Mouse (Mus musculus): Measurements from ENCODE around the gene Cr2. TPM values are rescaled to one million over a fixed set of nuclear protein-coding genes. Genes with fewer than 3 reads are reported as not detected.
"Not testable (repeated sequence)": the region's sequence is repeated elsewhere in the genome, so short reads cannot be mapped to it uniquely, and the experiment has no call there.

Cr2 gene
- 0.15 and 0.38 TPM in 2 replicates for polyA plus RNA-seq (2014; fragmentation: Nextera tagmentation; extraction: Ambion mirVana)

- Histone ChIP-seq H3K36me3 (ENCODE audit: control insufficient read depth, insufficient read depth, low read length) (no peaks in the 10 kb centered on the region), H3K9ac (ENCODE audit: low read length) (peak within 1 kb of the TSS; percentile 57; the same call in 1 of the 2 replicates), H3K27ac (replicated peaks in 1 of 2; ENCODE audit: control insufficient read depth in 1 of 2, insufficient read depth in 1 of 2, low read depth in 2 of 2, low read length in 2 of 2) (no peak within 1 kb of the TSS), H3K4me3 (ENCODE audit: control insufficient read depth in 1 of 2, insufficient read depth in 1 of 2, low read depth in 1 of 2, low read length in 2 of 2) (peak within 1 kb of the TSS; percentile 37 to 52), H3K9me3 (ENCODE audit: control insufficient read depth, low read length) (no peaks in the 10 kb centered on the region), H3K4me2 (ENCODE audit: low read length) (peak within 1 kb of the TSS; percentile 67), H3K27me3 (ENCODE audit: control insufficient read depth, insufficient read depth, low read length) (no peaks in the 10 kb centered on the region), H3K4me1 (ENCODE audit: control insufficient read depth in 2 of 2, insufficient read depth in 2 of 2, low read length in 2 of 2) (peaks cover 0 to 4% of the 10 kb centered on the region in 2 experiments; a peak in 2 of 4 replicates)
- ATAC-seq (ENCODE audit: insufficient number of reproducible peaks, insufficient read depth, low FRiP score, low read depth), result peak; percentile 75; the same call in 1 of the 2 replicates
- WGBS, result 8% methylated on average over 20 of the region's 20 CpGs
Observed at GRCm38 (mm10) chr1:195175980-195176931, at the start of gene Cr2. Gene Cr2, minus strand, starts transcription at chr1:195176716.

DNA sequence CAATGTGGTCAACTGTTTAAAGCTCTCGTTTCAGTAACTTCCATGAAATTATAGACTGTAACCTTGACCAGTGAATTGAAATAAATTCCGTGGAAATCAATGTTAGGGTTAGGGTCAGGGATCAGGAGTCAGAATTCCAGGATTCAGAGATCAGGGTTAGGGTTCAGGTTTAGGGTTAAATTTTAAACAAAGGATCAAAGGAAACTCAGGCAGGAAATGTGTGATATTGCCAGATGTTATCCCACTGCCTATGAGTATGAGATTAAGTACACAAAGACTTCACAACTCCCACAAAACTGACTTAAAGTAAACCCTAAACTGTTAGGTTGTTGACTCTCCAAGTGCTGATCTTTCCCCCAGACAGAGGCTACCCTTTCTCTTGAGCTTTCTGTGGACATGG lies 45.3 kb upstream of the Cr2 start:
- Histone ChIP-seq H3K4me2 (ENCODE audit: low read length) (no peak overlapping the region), H3K27me3 (ENCODE audit: control insufficient read depth, insufficient read depth, low read length) (no peaks in the 10 kb centered on the region), H3K9ac (ENCODE audit: low read length) (no peak overlapping the region), H3K4me3 (ENCODE audit: control insufficient read depth in 1 of 2, insufficient read depth in 1 of 2, low read depth in 1 of 2, low read length in 2 of 2) (no peak overlapping the region), H3K9me3 (ENCODE audit: control insufficient read depth, low read length) (no peaks in the 10 kb centered on the region), H3K36me3 (ENCODE audit: control insufficient read depth, insufficient read depth, low read length) (no peaks in the 10 kb centered on the region), H3K4me1 (ENCODE audit: control insufficient read depth in 2 of 2, insufficient read depth in 2 of 2, low read length in 2 of 2) (no peaks in the 10 kb centered on the region), H3K27ac (replicated peaks in 1 of 2; ENCODE audit: control insufficient read depth in 1 of 2, insufficient read depth in 1 of 2, low read depth in 2 of 2, low read length in 2 of 2) (no peak overlapping the region)
- WGBS, result 63% methylated on average over 2 of the region's 2 CpGs
- no peak for ATAC-seq (ENCODE audit: insufficient number of reproducible peaks, insufficient read depth, low FRiP score, low read depth)

GRCm38 (mm10) chr1:195212851-195213250 lies 36.3 kb upstream of the Cr2 start:
- H3K9ac ChIP-seq (ENCODE audit: low read length); H3K4me1 ChIP-seq (ENCODE audit: control insufficient read depth in 2 of 2, insufficient read depth in 2 of 2, low read length in 2 of 2); H3K27ac ChIP-seq (replicated peaks in 1 of 2; ENCODE audit: control insufficient read depth in 1 of 2, insufficient read depth in 1 of 2, low read depth in 2 of 2, low read length in 2 of 2); H3K27me3 ChIP-seq (ENCODE audit: control insufficient read depth, insufficient read depth, low read length); ATAC-seq (ENCODE audit: insufficient number of reproducible peaks, insufficient read depth, low FRiP score, low read depth); H3K9me3 ChIP-seq (ENCODE audit: control insufficient read depth, low read length); H3K36me3 ChIP-seq (ENCODE audit: control insufficient read depth, insufficient read depth, low read length): not testable (repeated sequence)
- H3K4me2 ChIP-seq (ENCODE audit: low read length), result peak overlapping the region; percentile 42
- H3K4me3 ChIP-seq (ENCODE audit: control insufficient read depth in 1 of 2, insufficient read depth in 1 of 2, low read depth in 1 of 2, low read length in 2 of 2), result peak overlapping the region in 1 of 2 experiments; percentile 2; a peak in 1 of 4 replicates
- 48% methylated on average over 19 of the region's 19 CpGs for WGBS

DNA sequence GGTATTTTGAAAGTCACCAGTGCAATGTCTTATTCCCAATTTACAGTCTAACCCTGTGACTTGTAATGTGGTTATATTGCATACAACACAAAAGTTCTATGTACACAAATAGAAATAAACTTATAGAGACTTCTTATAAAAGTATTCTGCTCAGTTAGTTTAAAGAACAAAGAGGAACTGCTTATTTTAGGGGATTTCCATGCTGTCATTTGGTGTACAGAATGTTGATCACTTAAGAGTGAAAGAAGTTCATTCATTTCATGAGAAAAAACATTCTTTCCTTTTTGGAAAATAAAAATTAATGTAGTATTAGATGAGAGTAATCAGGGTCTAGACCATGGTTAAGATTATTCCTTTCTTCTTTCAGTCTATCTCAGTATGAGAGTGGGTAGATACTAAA lies 8.2 kb upstream of the Cr2 start:
- Histone ChIP-seq H3K9ac (ENCODE audit: low read length) (no peak overlapping the region), H3K27ac (replicated peaks in 1 of 2; ENCODE audit: control insufficient read depth in 1 of 2, insufficient read depth in 1 of 2, low read depth in 2 of 2, low read length in 2 of 2) (no peak overlapping the region), H3K4me1 (ENCODE audit: control insufficient read depth in 2 of 2, insufficient read depth in 2 of 2, low read length in 2 of 2) (no peaks in the 10 kb centered on the region), H3K4me2 (ENCODE audit: low read length) (no peak overlapping the region), H3K27me3 (ENCODE audit: control insufficient read depth, insufficient read depth, low read length) (no peaks in the 10 kb centered on the region), H3K4me3 (ENCODE audit: control insufficient read depth in 1 of 2, insufficient read depth in 1 of 2, low read depth in 1 of 2, low read length in 2 of 2) (no peak overlapping the region), H3K9me3 (ENCODE audit: control insufficient read depth, low read length) (no peaks in the 10 kb centered on the region), H3K36me3 (ENCODE audit: control insufficient read depth, insufficient read depth, low read length) (no peaks in the 10 kb centered on the region)
- no peak for ATAC-seq (ENCODE audit: insufficient number of reproducible peaks, insufficient read depth, low FRiP score, low read depth)

DNA sequence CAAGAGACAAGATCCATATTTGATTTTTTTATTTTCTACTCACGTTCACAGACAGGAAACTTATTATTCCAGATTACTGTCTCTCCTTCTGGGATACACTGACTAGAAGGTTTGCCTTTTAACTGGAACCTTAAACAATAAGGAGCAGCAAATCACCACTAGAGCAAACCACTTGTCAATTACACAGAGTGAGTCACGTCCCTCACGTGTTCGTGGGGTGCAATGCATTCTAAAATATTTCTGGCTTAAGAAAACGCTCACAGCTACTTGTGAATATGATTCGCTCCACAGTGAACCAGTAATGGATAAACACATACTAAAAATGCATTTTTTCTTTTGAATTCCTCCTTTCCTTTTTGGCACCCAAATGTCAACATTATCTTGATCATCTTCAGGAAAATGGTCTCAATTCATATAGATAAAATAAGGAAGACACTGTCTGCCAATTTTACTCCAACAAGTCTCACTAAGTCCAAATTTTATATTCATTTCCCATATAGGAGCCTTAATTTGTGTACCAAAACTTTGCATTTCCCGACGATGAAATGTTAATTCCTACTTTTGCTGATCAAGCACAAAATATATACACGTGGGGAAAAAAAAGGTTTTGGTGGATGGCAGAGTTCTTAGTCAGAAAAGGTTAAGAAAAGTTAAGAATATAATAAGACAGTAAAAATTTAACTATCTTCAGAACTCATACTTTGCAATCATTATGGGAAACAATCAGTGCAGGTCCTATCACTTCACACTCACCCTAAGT lies 11.3 kb downstream of the Cr2 start:
- WGBS, result 76% methylated on average over 9 of the region's 9 CpGs

DNA sequence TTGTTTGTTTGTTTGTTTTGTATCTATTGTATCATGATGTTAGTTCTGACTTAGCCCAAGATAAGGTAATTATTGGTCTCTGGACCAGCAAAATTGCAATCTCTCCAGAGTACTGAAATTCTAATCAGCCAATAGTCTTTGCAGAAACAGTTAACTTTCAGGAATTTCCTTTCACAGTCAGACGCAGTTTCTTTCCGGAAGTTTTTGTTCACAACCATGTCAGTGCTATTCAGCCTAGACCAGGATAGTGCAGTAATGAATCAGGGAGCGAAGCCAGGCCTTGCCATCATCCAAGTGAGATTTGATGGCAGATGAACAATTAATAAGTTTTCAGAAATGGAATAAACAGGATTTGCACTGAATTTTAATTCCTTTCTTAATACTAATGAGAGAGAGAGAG lies 44.4 kb downstream of the Cr2 start:
- peak overlapping the region in 1 of 2 experiments; percentile 59; a peak in 1 of 4 replicates for H3K4me3 ChIP-seq (ENCODE audit: control insufficient read depth in 1 of 2, insufficient read depth in 1 of 2, low read depth in 1 of 2, low read length in 2 of 2)
- H3K9ac ChIP-seq (ENCODE audit: low read length), result no peak overlapping the region
- H3K36me3 ChIP-seq (ENCODE audit: control insufficient read depth, insufficient read depth, low read length), result peaks cover 20% of the 10 kb centered on the region
- 0 out of 4 replicates have a peak, but pooled peaks cover 0 to 4% of the 10 kb centered on the region in 2 experiments for H3K4me1 ChIP-seq (ENCODE audit: control insufficient read depth in 2 of 2, insufficient read depth in 2 of 2, low read length in 2 of 2)
- H3K27me3 ChIP-seq (ENCODE audit: control insufficient read depth, insufficient read depth, low read length), result no peaks in the 10 kb centered on the region
- peak overlapping the region; percentile 81 for H3K4me2 ChIP-seq (ENCODE audit: low read length)
- no peaks in the 10 kb centered on the region for H3K9me3 ChIP-seq (ENCODE audit: control insufficient read depth, low read length)
- ATAC-seq (ENCODE audit: insufficient number of reproducible peaks, insufficient read depth, low FRiP score, low read depth), result no peak
- peak overlapping the region in 1 of 2 experiments; percentile 95; a peak in 1 of 4 replicates for H3K27ac ChIP-seq (replicated peaks in 1 of 2; ENCODE audit: control insufficient read depth in 1 of 2, insufficient read depth in 1 of 2, low read depth in 2 of 2, low read length in 2 of 2)
- WGBS, result 51% methylated on average over 3 of the region's 3 CpGs

More for the DNA sequence above, 11.3 kb downstream of the Cr2 start:
- Histone ChIP-seq H3K27ac (replicated peaks in 1 of 2; ENCODE audit: control insufficient read depth in 1 of 2, insufficient read depth in 1 of 2, low read depth in 2 of 2, low read length in 2 of 2) (no peak overlapping the region), H3K9me3 (ENCODE audit: control insufficient read depth, low read length) (no peaks in the 10 kb centered on the region), H3K4me2 (ENCODE audit: low read length) (no peak overlapping the region), H3K4me3 (ENCODE audit: control insufficient read depth in 1 of 2, insufficient read depth in 1 of 2, low read depth in 1 of 2, low read length in 2 of 2) (no peak overlapping the region), H3K27me3 (ENCODE audit: control insufficient read depth, insufficient read depth, low read length) (no peaks in the 10 kb centered on the region), H3K9ac (ENCODE audit: low read length) (no peak overlapping the region), H3K4me1 (ENCODE audit: control insufficient read depth in 2 of 2, insufficient read depth in 2 of 2, low read length in 2 of 2) (no peaks in the 10 kb centered on the region), H3K36me3 (ENCODE audit: control insufficient read depth, insufficient read depth, low read length) (no peaks in the 10 kb centered on the region)
- no peak for ATAC-seq (ENCODE audit: insufficient number of reproducible peaks, insufficient read depth, low FRiP score, low read depth)

- Histone ChIP-seq H3K9ac (ENCODE audit: low read length) (peak overlapping the region; percentile 96), H3K9me3 (ENCODE audit: control insufficient read depth, low read length) (no peaks in the 10 kb centered on the region), H3K36me3 (ENCODE audit: control insufficient read depth, insufficient read depth, low read length) (peaks cover 24% of the 10 kb centered on the region), H3K27me3 (ENCODE audit: control insufficient read depth, insufficient read depth, low read length) (no peaks in the 10 kb centered on the region), H3K4me1 (ENCODE audit: control insufficient read depth in 2 of 2, insufficient read depth in 2 of 2, low read length in 2 of 2) (0 out of 4 replicates have a peak, but pooled peaks cover 0 to 4% of the 10 kb centered on the region in 2 experiments), H3K4me3 (ENCODE audit: control insufficient read depth in 1 of 2, insufficient read depth in 1 of 2, low read depth in 1 of 2, low read length in 2 of 2) (peak overlapping the region in 1 of 2 experiments; percentile 59; a peak in 3 of 4 replicates), H3K4me2 (ENCODE audit: low read length) (peak overlapping the region; percentile 81), H3K27ac (replicated peaks in 1 of 2; ENCODE audit: control insufficient read depth in 1 of 2, insufficient read depth in 1 of 2, low read depth in 2 of 2, low read length in 2 of 2) (peak overlapping the region; percentile 19 to 95; a peak in 3 of 4 replicates)
- no peak for ATAC-seq (ENCODE audit: insufficient number of reproducible peaks, insufficient read depth, low FRiP score, low read depth)
- 24% methylated on average over 4 of the region's 4 CpGs for WGBS
Observed at GRCm38 (mm10) chr1:195131675-195132015, 44.9 kb downstream of the Cr2 start.
